Mouse (Mus musculus) spleen, adult 18-20 months (tissue): ENCODE data around the gene Gm3336.

Experiments used
- DNase-seq, 2 experiments: peaks; one replicate each; pipeline ENCODE4 v3.0.0; 2022; ENCODE audit warnings: mixed read lengths in 2 of 2

Gene Gm3336

GRCm38 (mm10) chr8:70696019-70696885, 22.1 kb upstream of the Gm3336 start:
- peak; percentile 52 to 65 for DNase-seq

- DNase-seq, result no peak
Measured at GRCm38 (mm10) chr8:70696946-70697345, 21.4 kb upstream of the Gm3336 start.

GRCm38 (mm10) chr8:70697366-70698250, 20.7 kb upstream of the Gm3336 start:
- DNase-seq, result no peak

GRCm38 (mm10) chr8:70698310-70699109, 19.8 kb upstream of the Gm3336 start, which contains the start of gene Jund:
Gene Jund, plus strand, starts transcription at chr8:70698949.
- DNase-seq, result peak; percentile 99 to 100

- DNase-seq, result peak; percentile 64
Measured at GRCm38 (mm10) chr8:70699116-70699833, 19.1 kb upstream of the Gm3336 start.

- DNase-seq, result peak; percentile 79 to 81
Measured at GRCm38 (mm10) chr8:70699834-70700554, 18.3 kb upstream of the Gm3336 start.

GRCm38 (mm10) chr8:70700555-70700922, 17.8 kb upstream of the Gm3336 start:
- peak; percentile 91 to 92 for DNase-seq

GRCm38 (mm10) chr8:70701048-70701981, 17.0 kb upstream of the Gm3336 start:
- no peak for DNase-seq

GRCm38 (mm10) chr8:70701982-70702841, 16.1 kb upstream of the Gm3336 start:
- DNase-seq, result no peak

- no peak for DNase-seq
Measured at GRCm38 (mm10) chr8:70702842-70703182, 15.5 kb upstream of the Gm3336 start.

- no peak for DNase-seq
Measured at GRCm38 (mm10) chr8:70703287-70703686, 15.1 kb upstream of the Gm3336 start, which contains the start of gene Iqcn. Gene Iqcn, plus strand, starts transcription at chr8:70703457.

GRCm38 (mm10) chr8:70708281-70708680, 10.1 kb upstream of the Gm3336 start:
- DNase-seq, result no peak

GRCm38 (mm10) chr8:70709794-70710193, 8.5 kb upstream of the Gm3336 start:
- no peak for DNase-seq

- no peak for DNase-seq
Measured at GRCm38 (mm10) chr8:70710296-70710695, 8.0 kb upstream of the Gm3336 start.

GRCm38 (mm10) chr8:70711041-70711440, 7.3 kb upstream of the Gm3336 start:
- DNase-seq, result no peak

GRCm38 (mm10) chr8:70713991-70714390, 4.4 kb upstream of the Gm3336 start:
- DNase-seq, result no peak

- no peak for DNase-seq
Measured at GRCm38 (mm10) chr8:70715086-70715485, 3.3 kb upstream of the Gm3336 start.

- peak in 1 of 2 experiments; percentile 6 for DNase-seq
Measured at GRCm38 (mm10) chr8:70716521-70717400, 1.6 kb upstream of the Gm3336 start.
